Mouse (Mus musculus): Measurements from ENCODE around the gene Actl9.
A peak's percentile ranks its signal among the peaks of the same experiment; 100 is the strongest.

The Actl9 gene

GRCm38 (mm10) chr17:33432019-33432946, at the start of gene Actl9:
Gene Actl9 (plus strand): TSS chr17:33432896.
- DNase-seq (ENCODE audit: low read depth), result no peak

GRCm38 (mm10) chr17:33385705-33386104, 47.0 kb upstream of the Actl9 start:
- no peak for DNase-seq (ENCODE audit: low read depth)

- DNase-seq (ENCODE audit: low read depth), result no peak
Measured at GRCm38 (mm10) chr17:33392271-33392670, 40.4 kb upstream of the Actl9 start.

- DNase-seq (ENCODE audit: low read depth), result peak; percentile 98
Measured at GRCm38 (mm10) chr17:33394182-33395034, 38.3 kb upstream of the Actl9 start, which contains the start of gene Zfp101. Gene Zfp101 (minus strand): TSS chr17:33394641.

GRCm38 (mm10) chr17:33439148-33439547, 6.5 kb downstream of the Actl9 start:
- DNase-seq (ENCODE audit: low read depth), result peak; percentile 85

- DNase-seq (ENCODE audit: low read depth), result peak; percentile 73
Measured at GRCm38 (mm10) chr17:33439922-33440321, 7.2 kb downstream of the Actl9 start.

- no peak for DNase-seq (ENCODE audit: low read depth)
Measured at GRCm38 (mm10) chr17:33441159-33441558, 8.5 kb downstream of the Actl9 start.

- no peak for DNase-seq (ENCODE audit: low read depth)
Measured at GRCm38 (mm10) chr17:33456631-33457030, 23.9 kb downstream of the Actl9 start.

- DNase-seq (ENCODE audit: low read depth), result peak; percentile 55
Measured at GRCm38 (mm10) chr17:33471206-33471605, 38.5 kb downstream of the Actl9 start.

Data from 416B (cell line).